Mouse (Mus musculus) liver, embryonic 14.5 days (tissue): Measurements from ENCODE around the gene Dlg2.

ENCODE experiments used
- CTCF ChIP-seq: IDR thresholded peaks from 2 replicates; pipeline ENCODE4 v1.5.1; 2016; ENCODE audit warnings: antibody characterized with exemption, low read depth, control low read depth
- EP300 ChIP-seq: IDR thresholded peaks from 2 replicates; pipeline ENCODE4 v1.6.1; 2016; ENCODE audit warnings: antibody characterized with exemption, low read depth

- no peak for TF ChIP-seq CTCF
- no peak for TF ChIP-seq EP300
These were observed 1611.0 kb downstream of the Dlg2 start for GRCm38 (mm10) chr7:92087429-92087828.
